Mouse (Mus musculus) WW6 (cell line): ENCODE measurements around the gene Gpr68.

ENCODE experiments used
- DNase-seq: peaks from one replicate; pipeline ENCODE4 v3.0.0-alpha.2; 2013; ENCODE audit warnings: low read depth, low spot score

Gpr68 gene

GRCm38 (mm10) chr12:100924646-100925339 lies 16.8 kb upstream of the Gpr68 start:
- DNase-seq, result no peak

- DNase-seq, result no peak
Observed at GRCm38 (mm10) chr12:100910731-100911130, 2.7 kb upstream of the Gpr68 start.

GRCm38 (mm10) chr12:100909765-100910164 lies 1.8 kb upstream of the Gpr68 start:
- no peak for DNase-seq

GRCm38 (mm10) chr12:100908298-100909034 lies 468 bp upstream of the Gpr68 start:
- no peak for DNase-seq

- no peak for DNase-seq
Observed at GRCm38 (mm10) chr12:100906861-100907260, 1.1 kb downstream of the Gpr68 start.

GRCm38 (mm10) chr12:100903761-100904160 lies 4.2 kb downstream of the Gpr68 start:
- DNase-seq, result no peak

- DNase-seq, result no peak
Observed at GRCm38 (mm10) chr12:100901386-100901785, 6.6 kb downstream of the Gpr68 start.

GRCm38 (mm10) chr12:100900901-100901300 lies 7.1 kb downstream of the Gpr68 start:
- DNase-seq, result no peak

GRCm38 (mm10) chr12:100899111-100899640 lies 8.8 kb downstream of the Gpr68 start:
- DNase-seq, result no peak

- no peak for DNase-seq
Observed at GRCm38 (mm10) chr12:100897736-100898650, 10.0 kb downstream of the Gpr68 start.

GRCm38 (mm10) chr12:100896661-100897060 lies 11.3 kb downstream of the Gpr68 start:
- no peak for DNase-seq

- DNase-seq, result no peak
Observed at GRCm38 (mm10) chr12:100895504-100895903, 12.5 kb downstream of the Gpr68 start.

- no peak for DNase-seq
Observed at GRCm38 (mm10) chr12:100890548-100890947, 17.4 kb downstream of the Gpr68 start.

GRCm38 (mm10) chr12:100887801-100888258 lies 20.2 kb downstream of the Gpr68 start:
- DNase-seq, result no peak

- no peak for DNase-seq
Observed at GRCm38 (mm10) chr12:100886877-100887276, 21.1 kb downstream of the Gpr68 start.

- no peak for DNase-seq
Observed at GRCm38 (mm10) chr12:100885585-100885984, 22.4 kb downstream of the Gpr68 start.

GRCm38 (mm10) chr12:100883168-100883567 lies 24.8 kb downstream of the Gpr68 start:
- no peak for DNase-seq

GRCm38 (mm10) chr12:100878556-100878955 lies 29.4 kb downstream of the Gpr68 start:
- DNase-seq, result no peak

GRCm38 (mm10) chr12:100877936-100878335 lies 30.1 kb downstream of the Gpr68 start:
- no peak for DNase-seq

GRCm38 (mm10) chr12:100875960-100876359 lies 32.0 kb downstream of the Gpr68 start:
- no peak for DNase-seq

GRCm38 (mm10) chr12:100875553-100875952 lies 32.4 kb downstream of the Gpr68 start:
- DNase-seq, result no peak

- no peak for DNase-seq
Observed at GRCm38 (mm10) chr12:100873612-100874011, 34.4 kb downstream of the Gpr68 start.
